Mouse (Mus musculus) forebrain, postnatal 0 days (tissue): Measurements from ENCODE around the gene Prox1. TPM values are rescaled to one million over a fixed set of nuclear protein-coding genes. Genes with fewer than 3 reads are reported as not detected.

Source experiments
- ATAC-seq: fragments of 200-750 bp; cut with Nextera tagmentation; 2 replicates; pipeline ENCODE4 v1.8.0; 2017; ENCODE audit warnings: mild to moderate bottlenecking, moderate library complexity
- DNase-seq: peaks from one replicate; pipeline ENCODE4 v3.0.0-alpha.2; 2015
- H3K27ac ChIP-seq: fragments of 300-500 bp; sonication (generic); 2 replicates; pipeline ENCODE4 v1.5.1; 2014; ENCODE audit warnings: low read depth, mild to moderate bottlenecking, antibody characterized with exemption, low read length, moderate library complexity, mixed read lengths
- H3K27me3 ChIP-seq: fragments of 300-500 bp; sonication (generic); 2 replicates; pipeline ENCODE4 v1.6.1; 2014; ENCODE audit warnings: mild to moderate bottlenecking, low read length, mixed read lengths; ENCODE audit not compliant: insufficient read depth
- H3K36me3 ChIP-seq: fragments of 300-500 bp; sonication (generic); 2 replicates; pipeline ENCODE4 v1.6.1; 2014; ENCODE audit warnings: mild to moderate bottlenecking, moderate library complexity; ENCODE audit not compliant: insufficient read depth
- H3K4me1 ChIP-seq: fragments of 300-500 bp; sonication (generic); 2 replicates; pipeline ENCODE4 v1.6.1; 2014; ENCODE audit warnings: antibody characterized with exemption; ENCODE audit not compliant: insufficient read depth
- H3K4me2 ChIP-seq: fragments of 300-500 bp; sonication (generic); 2 replicates; pipeline ENCODE4 v1.6.1; 2014; ENCODE audit warnings: low read depth, mild to moderate bottlenecking, moderate library complexity
- H3K4me3 ChIP-seq: fragments of 300-500 bp; sonication (generic); 2 replicates; pipeline ENCODE4 v1.5.1; 2014; ENCODE audit warnings: low read depth, low read length, mixed read lengths
- H3K9ac ChIP-seq: fragments of 300-500 bp; sonication (generic); 2 replicates; pipeline ENCODE4 v1.6.1; 2014; ENCODE audit warnings: mild to moderate bottlenecking
- H3K9me3 ChIP-seq: fragments of 300-500 bp; sonication (generic); 2 replicates; pipeline ENCODE4 v1.6.1; 2016; ENCODE audit warnings: low read length
- CTCF ChIP-seq: sonication (generic); IDR thresholded peaks from 2 replicates; pipeline ENCODE4 v1.5.1; 2016; ENCODE audit warnings: antibody characterized with exemption, control low read depth, low read depth
- WGBS: fragments of 180-500 bp; shearing (Covaris S2); extraction: QIAGEN DNeasy Blood & Tissue Kit; methylation state at CpG from one replicate; pipeline ENCODE4 v1.1.7; 2014; 5-methylcytosine and 5-hydroxymethylcytosine counted together
- polyA plus RNA-seq: library from polyadenylated mRNA; unstranded; fragments of >200 nt; fragmentation: Nextera tagmentation; extraction: Ambion mirVana; gene quantifications from 2 replicates; pipeline ENCODE4 v1.2.1, GENCODE M21; 2015
- total RNA-seq: library from RNA; depleted of rRNA; stranded (reverse); fragments of >200 nt; gene quantifications from 2 replicates; pipeline ENCODE4 v1.2.3, GENCODE M21; 2014

Prox1 gene
- total and polyA plus RNA-seq, 2 experiments from 2014 or later: 16.2 to 24.8 TPM

GRCm38 (mm10) chr1:190201696-190202095, 31.2 kb upstream of the Prox1 start:
- Histone ChIP-seq H3K9ac (no peak overlapping the region), H3K4me2 (no peak overlapping the region), H3K36me3 (no peaks in the 10 kb centered on the region), H3K27ac (no peak overlapping the region), H3K27me3 (peaks cover 3% of the 10 kb centered on the region; the same call in 1 of the 2 replicates), H3K9me3 (no peaks in the 10 kb centered on the region), H3K4me1 (no peaks in the 10 kb centered on the region), H3K4me3 (no peak overlapping the region)
- ATAC-seq (no peak), DNase-seq (no peak)
- no peak for TF ChIP-seq CTCF
- WGBS: 92% methylated on average over 6 of the region's 6 CpGs

- no peak for TF ChIP-seq CTCF
- H3K4me1 ChIP-seq: no peaks in the 10 kb centered on the region
- no peak overlapping the region for H3K27ac ChIP-seq
- no peaks in the 10 kb centered on the region for H3K36me3 ChIP-seq
- no peak overlapping the region for H3K9ac ChIP-seq
- H3K4me3 ChIP-seq: no peak overlapping the region
- H3K27me3 ChIP-seq: peaks cover 3% of the 10 kb centered on the region; the same call in 1 of the 2 replicates
- H3K4me2 ChIP-seq: no peak overlapping the region
- ATAC-seq (no peak), DNase-seq (no peak)
- H3K9me3 ChIP-seq: no peaks in the 10 kb centered on the region
- 96% methylated on average over 4 of the region's 4 CpGs for WGBS
Observed at GRCm38 (mm10) chr1:190200996-190201395, 30.5 kb upstream of the Prox1 start.

GRCm38 (mm10) chr1:190198247-190198646, 27.7 kb upstream of the Prox1 start:
- ATAC-seq (no peak), DNase-seq (no peak)
- TF ChIP-seq CTCF: no peak
- Histone ChIP-seq H3K9ac (no peak overlapping the region), H3K4me2 (no peak overlapping the region), H3K27me3 (peaks cover 10% of the 10 kb centered on the region; the same call in 1 of the 2 replicates), H3K4me1 (no peaks in the 10 kb centered on the region), H3K27ac (no peak overlapping the region), H3K4me3 (no peak overlapping the region), H3K36me3 (no peaks in the 10 kb centered on the region), H3K9me3 (no peaks in the 10 kb centered on the region)
- 87% methylated on average over 2 of the region's 2 CpGs for WGBS

- Histone ChIP-seq H3K36me3 (no peaks in the 10 kb centered on the region), H3K4me1 (peaks cover 5% of the 10 kb centered on the region; the same call in 1 of the 2 replicates), H3K4me3 (no peak overlapping the region), H3K9me3 (no peaks in the 10 kb centered on the region), H3K27ac (no peak overlapping the region), H3K9ac (no peak overlapping the region), H3K27me3 (peaks cover 34% of the 10 kb centered on the region; the same call in 1 of the 2 replicates), H3K4me2 (no peak overlapping the region)
- ATAC-seq: no peak
- WGBS: 14% methylated on average over 13 of the region's 13 CpGs
- no peak for TF ChIP-seq CTCF
- DNase-seq: no peak
Observed at GRCm38 (mm10) chr1:190192011-190192410, 21.5 kb upstream of the Prox1 start.

GRCm38 (mm10) chr1:190190231-190190965, 19.9 kb upstream of the Prox1 start:
- ATAC-seq (peak; percentile 43; the same call in 1 of the 2 replicates), DNase-seq (no peak)
- Histone ChIP-seq H3K4me3 (no peak overlapping the region), H3K4me2 (no peak overlapping the region), H3K27me3 (peaks cover 40% of the 10 kb centered on the region; the same call in 1 of the 2 replicates), H3K4me1 (peaks cover 5% of the 10 kb centered on the region; the same call in 1 of the 2 replicates), H3K9ac (no peak overlapping the region), H3K36me3 (no peaks in the 10 kb centered on the region), H3K27ac (no peak overlapping the region), H3K9me3 (no peaks in the 10 kb centered on the region)
- 10% methylated on average over 10 of the region's 10 CpGs for WGBS
- TF ChIP-seq CTCF: no peak

- H3K4me2 ChIP-seq: no peak overlapping the region
- H3K4me3 ChIP-seq: no peak overlapping the region
- no peak overlapping the region for H3K9ac ChIP-seq
- no peak overlapping the region for H3K27ac ChIP-seq
- ATAC-seq: no peak
- TF ChIP-seq CTCF: no peak
- H3K27me3 ChIP-seq: peaks cover 41% of the 10 kb centered on the region; the same call in 1 of the 2 replicates
- H3K9me3 ChIP-seq: no peaks in the 10 kb centered on the region
- no peak for DNase-seq
- no peaks in the 10 kb centered on the region for H3K36me3 ChIP-seq
- 66% methylated on average over 2 of the region's 2 CpGs for WGBS
- peaks cover 5% of the 10 kb centered on the region; the same call in 1 of the 2 replicates for H3K4me1 ChIP-seq
Observed at GRCm38 (mm10) chr1:190189125-190189524, 18.6 kb upstream of the Prox1 start.

GRCm38 (mm10) chr1:190186336-190186735, 15.8 kb upstream of the Prox1 start:
- ATAC-seq (no peak), DNase-seq (no peak)
- TF ChIP-seq CTCF: no peak
- Histone ChIP-seq H3K4me1 (no peaks in the 10 kb centered on the region), H3K27me3 (peaks cover 24% of the 10 kb centered on the region; the same call in 1 of the 2 replicates), H3K27ac (no peak overlapping the region), H3K9me3 (no peaks in the 10 kb centered on the region), H3K9ac (no peak overlapping the region), H3K4me3 (no peak overlapping the region), H3K36me3 (no peaks in the 10 kb centered on the region), H3K4me2 (no peak overlapping the region)
- WGBS: 86% methylated on average over 4 of the region's 4 CpGs
